Comparison of ENCODE assay signal across 7 mouse cellular contexts in genomic region chr13:102698751-102699323, GRCm38 (mm10). TPM values are rescaled to one million over a fixed set of nuclear protein-coding genes. Genes with fewer than 3 reads are reported as not detected.
DNase-seq lines count a peak whose midpoint lies in the region; ATAC-seq lines count a peak whose summit lies in the region.

No protein-coding gene starts in this region.

- H3K27ac ChIP-seq in hindbrain, embryonic 15.5 days (replicated peaks): peak overlapping the region; percentile 77

- peak overlapping the region; percentile 29; the same call in 1 of the 2 replicates for H3K9ac ChIP-seq in hindbrain, embryonic 15.5 days

- H3K4me3 ChIP-seq in hindbrain, embryonic 15.5 days: peak overlapping the region; percentile 19; the same call in 1 of the 2 replicates

- H3K4me2 ChIP-seq in hindbrain, embryonic 15.5 days: peak overlapping the region; percentile 47

- H3K36me3 ChIP-seq in hindbrain, embryonic 15.5 days: no peaks in the 10 kb centered on the region

- H3K27me3 ChIP-seq in hindbrain, embryonic 15.5 days: no peaks in the 10 kb centered on the region

- ATAC-seq in hindbrain, embryonic 15.5 days (ENCODE audit: low FRiP score, low read depth): peak; percentile 93

- peak; percentile 47 for DNase-seq in adrenal gland, adult 8-10 months
- peak; percentile 53 to 72 for DNase-seq in cerebellum, postnatal 25 days
- DNase-seq in gastrocnemius, postnatal 10 days: peak; percentile 56
- peak; percentile 15 to 40 for DNase-seq in left cerebral cortex, adult 8-10 months (ENCODE audit: low spot score in 2 of 2)
- DNase-seq in mesoderm, embryonic 11.5 days (ENCODE audit: low read depth, low spot score): peak; percentile 8
- DNase-seq in skeletal muscle tissue, adult 2 months (ENCODE audit: low read depth, low spot score): peak; percentile 42

- H3K9me3 ChIP-seq in hindbrain, embryonic 15.5 days: no peaks in the 10 kb centered on the region

- WGBS in hindbrain, embryonic 15.5 days: 25% methylated on average over 14 of the region's 14 CpGs

- H3K4me1 ChIP-seq in hindbrain, embryonic 15.5 days (replicated peaks): peaks cover 23% of the 10 kb centered on the region

RNA-seq across cellular contexts. Expression of gene Cd180, which starts 5.5 kb away (rescaled TPM):
- 1 to 10 TPM; 2.3 to 7.4 (median 4.7) TPM for total RNA-seq in adrenal gland, adult 8-10 months (2022)
- 1 to 10 TPM; 1.2 to 1.4 TPM for total RNA-seq in gastrocnemius, postnatal 10 days (2021)
- 0.54 and 1.1 TPM in 2 replicates for polyA plus RNA-seq in hindbrain, embryonic 15.5 days (2015; fragmentation: Nextera tagmentation; extraction: Ambion mirVana)
- 10 to 100 TPM in 2 of 4 experiments, 1 to 10 TPM in 2; 3.2 to 14.1 (median 7.3) TPM for total RNA-seq in left cerebral cortex, adult 8-10 months (2022)

Comparison
In these comparisons a context has a peak if more than half of its experiments do, and no peak if none do; other contexts are left out.
1. Peak in every context shown above with its lines: DNase-seq, ATAC-seq, H3K4me3 ChIP-seq and H3K27ac ChIP-seq.
2. DNase-seq: peak in every context shown above with its lines; median percentile 62 in cerebellum, postnatal 25 days; 56 in gastrocnemius, postnatal 10 days; 47 in adrenal gland, adult 8-10 months; 42 in skeletal muscle tissue, adult 2 months; 28 in left cerebral cortex, adult 8-10 months; 8 in mesoderm, embryonic 11.5 days.